Mouse (Mus musculus) liver, embryonic 14.5 days (tissue): ENCODE results near the gene Phactr1. TPM values are rescaled to one million over a fixed set of nuclear protein-coding genes. Genes with fewer than 3 reads are reported as not detected.

ENCODE experiments used
- ATAC-seq: fragments of 200-750 bp; cut with Nextera tagmentation; 2 replicates; pipeline ENCODE4 v1.8.0; 2017; ENCODE audit warnings: moderate number of reproducible peaks, mild to moderate bottlenecking, moderate library complexity; ENCODE audit not compliant: insufficient read depth
- DNase-seq, 3 experiments: peaks; one replicate each; pipeline ENCODE4 v3.0.0-alpha.2; 2012 to 2013; ENCODE audit warnings: low read depth in 3 of 3, low spot score in 3 of 3
- H3K27ac ChIP-seq: fragments of 300-500 bp; sonication (generic); 2 replicates; pipeline ENCODE4 v1.5.1; 2014; ENCODE audit warnings: moderate library complexity, mild to moderate bottlenecking, control low read depth, inconsistent platforms
- H3K27me3 ChIP-seq: fragments of 300-500 bp; sonication (generic); 2 replicates; pipeline ENCODE4 v1.6.1; 2014; ENCODE audit warnings: mild to moderate bottlenecking, low read length, moderate library complexity; ENCODE audit not compliant: control insufficient read depth, insufficient read depth
- H3K36me3 ChIP-seq: fragments of 300-500 bp; sonication (generic); replicated peaks from 2 replicates; pipeline ENCODE4 v1.6.1; 2014; ENCODE audit warnings: low read depth; ENCODE audit not compliant: control insufficient read depth, insufficient read depth
- H3K4me1 ChIP-seq, 2 experiments: fragments of 200-500 bp in 1 of 2; fragments of 300-500 bp in 1 of 2; sonication (generic) in 1 of 2; replicated peaks; 2 replicates each; pipeline ENCODE4 v1.6.1; 2012 to 2014; ENCODE audit warnings: antibody characterized with exemption in 1 of 2, inconsistent platforms in 1 of 2, low read length in 1 of 2; ENCODE audit not compliant: control insufficient read depth in 2 of 2, insufficient read depth in 2 of 2
- H3K4me2 ChIP-seq: fragments of 300-500 bp; sonication (generic); 2 replicates; pipeline ENCODE4 v1.6.1; 2014; ENCODE audit warnings: low read depth, mild to moderate bottlenecking, control low read depth, moderate library complexity
- H3K4me3 ChIP-seq, 2 experiments: fragments of 200-500 bp in 1 of 2; fragments of 300-500 bp in 1 of 2; sonication (generic) in 1 of 2; 2 replicates each; pipeline ENCODE4 v1.5.1; 2012 to 2014; ENCODE audit warnings: low read depth in 2 of 2, low read length in 2 of 2, mild to moderate bottlenecking in 2 of 2, control low read depth in 1 of 2, inconsistent platforms in 1 of 2, moderate library complexity in 1 of 2; ENCODE audit not compliant: insufficient read depth in 1 of 2
- H3K9ac ChIP-seq: fragments of 300-500 bp; sonication (generic); replicated peaks from 2 replicates; pipeline ENCODE4 v1.6.1; 2014; ENCODE audit warnings: mild to moderate bottlenecking, control low read depth, moderate library complexity
- H3K9me3 ChIP-seq: fragments of 300-500 bp; sonication (generic); 2 replicates; pipeline ENCODE4 v1.6.1; 2016; ENCODE audit warnings: low read length, mixed read lengths; ENCODE audit not compliant: control insufficient read depth
- CTCF ChIP-seq: IDR thresholded peaks from 2 replicates; pipeline ENCODE4 v1.5.1; 2016; ENCODE audit warnings: antibody characterized with exemption, low read depth, control low read depth
- EP300 ChIP-seq: IDR thresholded peaks from 2 replicates; pipeline ENCODE4 v1.6.1; 2016; ENCODE audit warnings: antibody characterized with exemption, low read depth
- WGBS: fragments of 180-500 bp; shearing (Covaris S2); extraction: QIAGEN DNeasy Blood & Tissue Kit; methylation state at CpG from one replicate; pipeline ENCODE4 v1.1.7; 2014; ENCODE audit not compliant: insufficient replicate concordance; 5-methylcytosine and 5-hydroxymethylcytosine counted together
- polyA plus RNA-seq, 2 experiments: library from polyadenylated mRNA; depleted of rRNA in 1 of 2; stranded (reverse) in 1 of 2; unstranded in 1 of 2; fragments of >200 nt; fragmentation: Nextera tagmentation in 1 of 2; extraction: Ambion mirVana in 1 of 2; gene quantifications; 2 replicates each; pipeline versions ENCODE4 v1.2.1 to v1.2.3; 2012 to 2014

Phactr1 gene
- polyA plus RNA-seq, 2 experiments, result 0.15 to 0.21 TPM

DNA sequence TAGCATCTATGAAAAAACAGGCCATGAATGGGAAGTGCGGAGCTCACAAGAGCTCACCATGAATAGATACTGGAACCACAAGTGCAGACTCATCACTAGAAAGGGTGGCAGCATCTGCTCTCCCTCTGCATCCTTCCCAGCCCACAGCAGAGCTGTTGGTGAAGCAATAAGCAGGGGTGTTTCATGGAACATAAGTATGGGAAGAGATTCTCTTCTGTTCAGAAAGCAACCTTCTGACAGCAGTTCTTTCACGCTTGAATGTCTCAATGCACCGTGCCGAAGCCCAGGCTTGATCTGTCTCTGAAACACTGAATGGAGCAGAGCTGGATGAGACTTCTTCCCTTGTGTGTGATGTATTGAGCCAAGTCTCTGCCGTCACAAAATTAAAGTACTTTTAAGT is 64.0 kb downstream of the Phactr1 start:
- no peaks in the 10 kb centered on the region for H3K36me3 ChIP-seq
- ATAC-seq (no peak), DNase-seq (no peak)
- TF ChIP-seq EP300 (no peak), CTCF (no peak)
- WGBS, result 76% methylated on average over 5 of the region's 5 CpGs
- no peak overlapping the region for H3K4me3 ChIP-seq
- no peak overlapping the region for H3K4me2 ChIP-seq
- no peaks in the 10 kb centered on the region for H3K27me3 ChIP-seq
- no peak overlapping the region for H3K9ac ChIP-seq
- H3K9me3 ChIP-seq, result no peaks in the 10 kb centered on the region
- no peak overlapping the region for H3K27ac ChIP-seq
- H3K4me1 ChIP-seq, result no peaks in the 10 kb centered on the region

DNA sequence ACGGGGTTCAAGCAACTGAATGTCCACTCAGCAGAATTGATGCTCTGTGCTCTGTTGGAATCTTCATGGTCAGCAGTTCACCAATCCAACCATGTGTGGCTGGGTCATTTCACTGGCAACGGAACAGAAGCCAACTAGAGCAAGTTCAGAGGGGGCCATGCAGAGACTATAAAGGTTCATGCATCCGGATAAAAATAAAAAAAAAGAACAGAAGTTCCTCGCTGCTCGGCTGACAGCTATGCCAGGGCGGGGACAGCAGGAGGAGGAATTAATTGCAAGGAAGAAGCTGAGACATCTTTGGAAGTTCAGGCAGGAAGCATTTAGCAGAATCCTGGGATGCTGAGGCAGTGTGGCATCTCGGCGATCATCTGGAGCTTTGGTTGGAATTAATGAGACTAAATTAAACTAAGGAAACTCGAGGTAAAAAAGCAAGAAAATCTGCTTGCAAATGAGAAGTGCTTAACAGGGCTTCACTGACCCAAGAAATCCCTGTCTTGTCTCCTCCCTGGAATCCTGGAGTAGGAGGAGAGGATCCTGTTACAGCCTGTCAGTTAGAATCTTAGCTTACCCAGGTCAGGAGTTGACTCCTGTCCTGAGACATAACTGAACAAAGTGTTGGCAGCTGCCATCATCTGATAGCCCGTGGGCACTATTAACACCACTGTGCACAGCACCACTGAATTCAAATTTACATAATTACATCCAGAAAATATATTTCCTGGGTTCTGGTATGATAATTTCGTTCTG is 77.4 kb downstream of the Phactr1 start:
- TF ChIP-seq CTCF (no peak), EP300 (no peak)
- DNase-seq (no peak), ATAC-seq (no peak)
- Histone ChIP-seq H3K4me2 (no peak overlapping the region), H3K9ac (no peak overlapping the region), H3K27ac (no peak overlapping the region), H3K4me3 (no peak overlapping the region), H3K9me3 (no peaks in the 10 kb centered on the region), H3K4me1 (no peaks in the 10 kb centered on the region), H3K36me3 (no peaks in the 10 kb centered on the region), H3K27me3 (no peaks in the 10 kb centered on the region)
- 46% methylated on average over 11 of the region's 11 CpGs for WGBS

DNA sequence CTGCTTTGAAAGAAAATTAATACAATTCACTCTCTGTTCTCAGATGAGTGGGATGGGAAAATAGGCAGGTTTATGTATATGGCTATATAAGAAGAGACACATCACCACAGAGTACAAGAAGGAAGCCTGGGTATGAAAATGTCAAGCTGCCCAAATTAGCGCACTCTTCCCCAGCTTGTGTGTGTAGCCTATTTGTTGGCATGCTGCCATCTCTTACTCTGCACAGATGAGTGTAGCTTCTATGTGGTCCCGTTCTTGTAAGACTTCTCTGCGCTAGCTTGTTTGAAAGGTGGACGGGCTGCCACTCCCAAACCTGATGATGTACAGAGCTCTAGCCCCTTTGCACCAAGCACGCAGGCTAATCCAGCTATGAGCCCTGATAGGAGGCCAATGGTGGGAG is 78.7 kb downstream of the Phactr1 start:
- H3K4me2 ChIP-seq, result no peak overlapping the region
- H3K4me1 ChIP-seq, result no peaks in the 10 kb centered on the region
- TF ChIP-seq EP300, result no peak
- no peak for TF ChIP-seq CTCF
- WGBS, result 74% methylated on average over 5 of the region's 5 CpGs
- ATAC-seq (no peak), DNase-seq (no peak)
- H3K9ac ChIP-seq, result no peak overlapping the region
- no peak overlapping the region for H3K4me3 ChIP-seq
- H3K36me3 ChIP-seq, result no peaks in the 10 kb centered on the region
- H3K9me3 ChIP-seq, result no peaks in the 10 kb centered on the region
- no peaks in the 10 kb centered on the region for H3K27me3 ChIP-seq
- H3K27ac ChIP-seq, result no peak overlapping the region

DNA sequence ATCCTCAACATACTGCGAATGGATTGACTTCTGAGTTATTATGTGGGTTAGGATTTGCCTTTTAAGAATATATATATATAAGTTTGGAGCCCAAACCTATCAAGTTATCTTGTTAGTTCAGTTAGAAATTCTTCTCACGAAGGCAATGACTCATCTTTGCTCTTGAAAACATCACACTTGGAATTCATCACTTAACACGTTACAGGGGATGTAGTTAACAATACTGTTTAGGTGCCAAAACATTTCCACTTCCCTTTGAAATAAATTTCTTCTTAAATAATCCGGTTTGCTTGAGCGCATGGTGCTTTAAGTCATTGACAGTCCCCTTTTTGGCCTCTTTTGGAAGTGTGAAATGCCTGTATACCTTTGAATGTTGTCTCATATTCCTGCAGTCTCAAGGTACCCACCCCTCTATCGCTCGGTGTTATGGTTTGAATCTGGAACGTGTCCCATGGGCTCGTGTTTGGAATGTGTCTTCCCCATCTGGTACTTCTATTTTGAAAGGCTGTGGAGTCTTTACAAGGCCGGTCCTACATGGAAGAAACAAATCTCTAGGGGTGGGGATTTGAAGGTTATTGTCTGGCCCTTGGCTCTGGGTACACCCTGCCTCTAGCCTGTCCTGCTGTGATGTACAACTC is 80.6 kb downstream of the Phactr1 start:
- Histone ChIP-seq H3K9me3 (no peaks in the 10 kb centered on the region), H3K36me3 (no peaks in the 10 kb centered on the region), H3K9ac (no peak overlapping the region), H3K4me1 (no peaks in the 10 kb centered on the region), H3K27ac (no peak overlapping the region), H3K4me2 (no peak overlapping the region), H3K27me3 (no peaks in the 10 kb centered on the region), H3K4me3 (no peak overlapping the region)
- WGBS, result 61% methylated on average over 10 of the region's 10 CpGs
- TF ChIP-seq EP300 (no peak), CTCF (no peak)
- DNase-seq, result no peak
- no peak for ATAC-seq

DNA sequence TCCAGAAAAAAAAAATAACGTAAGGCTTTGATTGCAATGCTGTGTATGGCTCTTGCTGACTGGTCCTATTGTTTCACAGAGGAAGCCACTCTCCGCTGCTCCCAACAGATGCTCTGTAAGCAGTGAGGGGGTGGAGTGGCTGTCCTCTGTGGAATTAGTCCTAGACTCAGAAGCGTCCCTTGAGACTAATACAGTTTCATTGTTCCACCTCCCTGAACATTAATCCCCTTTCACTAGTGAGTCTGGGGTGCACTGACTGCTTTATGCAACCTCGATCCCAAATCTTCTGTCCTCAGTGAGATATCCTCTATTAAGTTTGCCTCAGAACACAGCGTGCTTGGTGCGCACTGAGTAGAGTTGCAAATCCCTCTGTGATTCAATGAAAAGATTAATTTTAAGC is 91.9 kb downstream of the Phactr1 start:
- WGBS, result 45% methylated on average over 6 of the region's 6 CpGs
- Histone ChIP-seq H3K36me3 (no peaks in the 10 kb centered on the region), H3K9ac (no peak overlapping the region), H3K4me3 (no peak overlapping the region), H3K9me3 (no peaks in the 10 kb centered on the region), H3K27me3 (no peaks in the 10 kb centered on the region), H3K4me2 (no peak overlapping the region), H3K27ac (no peak overlapping the region), H3K4me1 (no peaks in the 10 kb centered on the region)
- TF ChIP-seq CTCF (no peak), EP300 (no peak)
- ATAC-seq, result no peak
- no peak for DNase-seq
